Mouse (Mus musculus): ENCODE results near the gene Ehd1. TPM values are rescaled to one million over a fixed set of nuclear protein-coding genes. Genes with fewer than 3 reads are reported as not detected.
A peak's percentile ranks its signal among the peaks of the same experiment; 100 is the strongest.
"Not testable (repeated sequence)": the region's sequence is repeated elsewhere in the genome, so short reads cannot be mapped to it uniquely, and the experiment has no call there.

Ehd1 gene
- polyA plus RNA-seq, 1 experiment from 2014 or later, result 81.6 TPM

DNA sequence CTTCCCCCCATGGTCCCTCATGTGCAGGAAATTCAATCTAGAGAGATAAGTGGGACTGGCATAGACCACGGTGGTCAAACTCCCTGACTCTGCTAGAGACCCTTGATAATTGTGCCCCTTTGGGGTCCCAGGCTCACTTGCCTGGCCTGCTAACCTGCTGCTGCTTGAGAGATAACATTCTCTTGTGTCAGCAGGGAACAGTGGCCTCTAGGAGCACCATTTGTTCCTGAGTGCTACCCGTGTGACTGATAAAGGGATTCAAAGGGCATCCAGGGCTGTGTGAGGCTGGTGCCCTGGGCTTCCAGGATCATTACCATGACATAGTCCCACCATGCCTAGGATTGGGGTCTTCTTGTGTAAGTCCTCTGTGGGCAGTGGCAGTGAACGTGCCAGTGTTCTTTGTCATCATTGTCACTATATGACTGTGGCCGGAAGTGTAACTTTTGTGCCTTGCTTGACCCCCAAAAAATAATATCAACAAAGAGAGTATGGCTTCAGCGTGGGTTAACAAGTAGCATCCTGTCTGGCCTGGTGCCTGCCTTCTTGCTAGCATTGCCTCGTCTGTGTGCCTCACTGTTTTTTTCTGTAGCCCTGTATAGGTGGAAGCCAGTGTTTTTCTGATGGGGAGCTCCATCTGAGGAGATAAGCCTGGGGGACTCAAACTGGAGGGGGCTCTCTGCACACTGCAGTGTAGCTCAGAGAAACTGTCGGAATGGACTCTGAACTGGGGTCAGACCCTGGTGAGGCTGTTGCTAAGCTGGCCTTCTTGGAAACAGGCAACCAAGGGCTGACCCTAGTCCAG is 9.3 kb downstream of the Ehd1 start:
- Histone ChIP-seq H3K4me1 (peaks cover 10% of the 10 kb centered on the region; the same call in 1 of the 2 replicates), H3K27ac (replicated peaks) (peak overlapping the region; percentile 1; the same call in 1 of the 2 replicates), H3K36me3 (peaks cover 92% of the 10 kb centered on the region), H3K4me3 (no peak overlapping the region), H3K27me3 (ENCODE audit: low read depth, poor library complexity, severe bottlenecking) (no peaks in the 10 kb centered on the region), H3K9me3 (replicated peaks) (no peaks in the 10 kb centered on the region)
- DNase-seq (ENCODE audit: low spot score), result no peak
- 84% methylated on average over 7 of the region's 7 CpGs for WGBS

DNA sequence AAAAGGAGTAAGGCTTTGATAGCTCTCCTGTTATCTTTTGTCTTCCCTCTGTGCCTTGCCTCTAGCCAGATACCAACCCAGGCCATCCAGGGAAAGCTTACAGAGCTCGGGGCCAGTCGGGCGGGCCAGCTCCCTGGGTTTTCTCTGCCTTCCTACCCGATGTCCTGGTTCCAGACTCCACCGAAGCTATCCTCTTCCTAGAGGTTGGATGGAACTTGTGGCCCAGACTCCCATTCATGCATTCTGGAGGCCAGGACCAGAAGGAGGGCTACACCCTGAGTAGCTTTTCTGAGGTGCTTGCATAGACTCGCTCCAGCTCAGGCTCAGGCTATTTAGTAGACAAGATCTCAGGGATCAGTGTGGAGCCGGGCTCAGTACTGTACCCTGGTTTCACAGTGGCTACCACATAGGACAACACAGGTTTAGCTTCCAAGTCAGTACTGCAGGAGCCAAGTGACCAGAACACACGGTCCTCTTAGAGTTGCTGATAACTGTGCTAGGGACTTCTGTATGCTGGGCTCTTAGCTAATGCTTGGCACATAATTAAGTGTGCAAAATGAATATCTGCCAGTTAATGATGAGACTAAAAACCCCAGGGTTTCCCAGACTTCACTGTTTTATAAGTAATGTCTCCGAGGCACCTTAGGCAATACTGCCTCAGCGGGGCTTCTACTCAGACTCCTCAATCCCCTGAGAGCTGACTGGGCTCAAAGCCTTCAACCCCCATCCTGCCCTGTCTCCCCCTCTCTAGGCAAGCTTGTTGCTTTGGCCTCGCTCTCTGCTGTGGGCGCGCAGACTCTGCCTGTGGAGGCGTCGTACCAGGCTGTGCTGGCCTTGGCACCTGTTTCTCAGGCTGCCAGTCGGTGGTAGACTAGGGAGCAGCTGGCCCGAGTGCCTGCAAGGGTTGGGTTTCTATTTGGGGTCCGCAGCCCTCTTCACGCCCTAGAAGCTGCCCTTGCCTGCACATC is 10.2 kb downstream of the Ehd1 start:
- H3K36me3 ChIP-seq, result peaks cover 92% of the 10 kb centered on the region
- H3K4me3 ChIP-seq, result no peak overlapping the region
- no peaks in the 10 kb centered on the region for H3K9me3 ChIP-seq (replicated peaks)
- H3K27ac ChIP-seq (replicated peaks), result peak overlapping the region; percentile 57
- H3K4me1 ChIP-seq, result peaks cover 16% of the 10 kb centered on the region; the same call in 1 of the 2 replicates
- H3K27me3 ChIP-seq (ENCODE audit: low read depth, poor library complexity, severe bottlenecking), result no peaks in the 10 kb centered on the region
- WGBS, result 94% methylated on average over 19 of the region's 19 CpGs
- DNase-seq (ENCODE audit: low spot score), result no peak

DNA sequence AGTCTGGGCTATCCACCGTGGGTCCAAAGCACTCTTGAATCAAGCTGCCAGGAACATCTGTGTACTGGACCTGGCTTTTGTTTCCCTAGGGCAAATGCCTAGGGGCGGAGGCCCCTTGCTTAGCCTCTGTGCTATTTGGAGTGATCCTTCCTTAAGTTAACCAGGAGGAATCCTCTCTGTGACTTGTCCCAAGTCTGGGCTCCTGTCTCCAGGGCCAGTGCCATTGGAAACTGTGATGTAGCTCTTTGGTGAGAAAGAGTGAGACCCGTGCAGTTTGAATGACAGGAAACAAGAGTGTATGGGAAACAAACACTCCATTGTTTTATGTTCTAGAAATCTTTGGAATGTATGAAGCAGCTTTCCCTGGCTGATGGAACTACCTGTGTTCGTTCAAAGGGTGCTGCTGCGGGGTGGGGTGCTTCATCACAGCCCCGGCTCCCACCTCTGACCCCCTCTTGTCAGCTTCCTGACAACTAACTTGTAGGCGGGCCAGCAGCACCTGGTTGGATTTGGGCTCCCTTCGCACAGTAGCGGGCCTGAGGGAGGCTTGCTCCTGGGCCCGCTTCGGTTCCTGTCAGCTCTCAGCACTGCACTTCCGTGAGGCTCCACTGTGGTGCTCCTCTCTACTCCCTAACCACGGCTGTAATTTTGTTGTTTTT is 11.8 kb downstream of the Ehd1 start:
- WGBS, result 87% methylated on average over 13 of the region's 13 CpGs
- peaks cover 92% of the 10 kb centered on the region for H3K36me3 ChIP-seq

DNA sequence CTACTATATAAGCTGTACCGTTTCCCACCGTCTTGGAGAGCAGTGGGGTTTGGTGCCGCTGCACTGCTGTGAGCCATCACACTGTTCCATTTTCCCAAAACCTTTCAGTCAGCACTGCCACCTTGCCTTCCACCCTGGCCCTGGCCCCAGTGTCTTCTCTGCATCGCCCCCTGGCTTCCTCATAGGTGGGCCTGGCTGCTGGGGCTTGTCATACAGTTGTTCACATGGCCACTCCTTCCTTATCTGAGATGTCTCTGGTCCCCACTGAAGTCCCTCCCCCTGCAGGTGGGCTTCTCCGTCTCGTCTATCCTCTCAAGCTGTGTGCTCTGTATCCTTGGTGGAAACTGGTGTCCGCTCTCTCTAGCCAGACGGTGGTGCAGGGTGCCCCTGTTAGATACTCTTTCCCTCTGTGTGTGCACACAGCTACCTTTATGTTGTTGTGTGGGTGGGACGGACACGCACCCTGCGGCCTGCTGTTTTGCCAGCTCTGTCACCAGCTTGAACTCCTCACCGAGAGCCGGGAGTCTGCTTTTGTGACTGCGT is 13.2 kb downstream of the Ehd1 start:
- WGBS, result 92% methylated on average over 14 of the region's 14 CpGs
- DNase-seq (ENCODE audit: low spot score), result no peak
- Histone ChIP-seq H3K27ac (replicated peaks) (no peak overlapping the region), H3K4me3 (no peak overlapping the region), H3K27me3 (ENCODE audit: low read depth, poor library complexity, severe bottlenecking) (no peaks in the 10 kb centered on the region), H3K9me3 (replicated peaks) (no peaks in the 10 kb centered on the region), H3K36me3 (peaks cover 92% of the 10 kb centered on the region), H3K4me1 (peaks cover 16% of the 10 kb centered on the region; the same call in 1 of the 2 replicates)

More for the DNA sequence above, 11.8 kb downstream of the Ehd1 start:
- H3K4me3 ChIP-seq, result no peak overlapping the region
- no peak for DNase-seq (ENCODE audit: low spot score)
- no peaks in the 10 kb centered on the region for H3K9me3 ChIP-seq (replicated peaks)
- 0 out of 2 replicates have a peak overlapping the region, but pooled peaks have one; percentile 17 for H3K27ac ChIP-seq (replicated peaks)
- no peaks in the 10 kb centered on the region for H3K27me3 ChIP-seq (ENCODE audit: low read depth, poor library complexity, severe bottlenecking)
- peaks cover 16% of the 10 kb centered on the region; the same call in 1 of the 2 replicates for H3K4me1 ChIP-seq

DNA sequence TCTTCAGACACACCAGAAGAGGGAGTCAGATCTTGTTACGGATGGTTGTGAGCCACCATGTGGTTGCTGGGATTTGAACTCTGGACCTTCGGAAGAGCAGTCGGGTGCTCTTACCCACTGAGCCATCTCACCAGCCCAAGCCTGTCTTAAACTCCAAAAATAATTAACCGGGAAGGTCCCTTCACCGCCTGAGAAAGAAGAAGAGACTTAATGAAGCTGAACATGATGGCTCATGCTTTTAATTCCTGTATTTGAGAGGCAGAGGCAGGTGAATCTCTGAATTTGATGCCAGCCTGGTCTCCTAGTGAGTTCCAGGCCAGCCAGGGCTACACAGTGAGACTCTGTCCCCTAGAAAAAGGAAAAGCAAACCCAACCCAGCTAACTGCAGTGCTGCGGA is 14.2 kb downstream of the Ehd1 start:
- Histone ChIP-seq H3K27ac (replicated peaks) (0 out of 2 replicates have a peak overlapping the region, but pooled peaks have one; percentile 63), H3K36me3 (peaks cover 92% of the 10 kb centered on the region), H3K4me3 (0 out of 2 replicates have a peak overlapping the region, but pooled peaks have one; percentile 7), H3K4me1 (peaks cover 16% of the 10 kb centered on the region; the same call in 1 of the 2 replicates)
- DNase-seq (ENCODE audit: low spot score); H3K27me3 ChIP-seq (ENCODE audit: low read depth, poor library complexity, severe bottlenecking); H3K9me3 ChIP-seq (replicated peaks): not testable (repeated sequence)
- 91% methylated on average over 5 of the region's 6 CpGs for WGBS

DNA sequence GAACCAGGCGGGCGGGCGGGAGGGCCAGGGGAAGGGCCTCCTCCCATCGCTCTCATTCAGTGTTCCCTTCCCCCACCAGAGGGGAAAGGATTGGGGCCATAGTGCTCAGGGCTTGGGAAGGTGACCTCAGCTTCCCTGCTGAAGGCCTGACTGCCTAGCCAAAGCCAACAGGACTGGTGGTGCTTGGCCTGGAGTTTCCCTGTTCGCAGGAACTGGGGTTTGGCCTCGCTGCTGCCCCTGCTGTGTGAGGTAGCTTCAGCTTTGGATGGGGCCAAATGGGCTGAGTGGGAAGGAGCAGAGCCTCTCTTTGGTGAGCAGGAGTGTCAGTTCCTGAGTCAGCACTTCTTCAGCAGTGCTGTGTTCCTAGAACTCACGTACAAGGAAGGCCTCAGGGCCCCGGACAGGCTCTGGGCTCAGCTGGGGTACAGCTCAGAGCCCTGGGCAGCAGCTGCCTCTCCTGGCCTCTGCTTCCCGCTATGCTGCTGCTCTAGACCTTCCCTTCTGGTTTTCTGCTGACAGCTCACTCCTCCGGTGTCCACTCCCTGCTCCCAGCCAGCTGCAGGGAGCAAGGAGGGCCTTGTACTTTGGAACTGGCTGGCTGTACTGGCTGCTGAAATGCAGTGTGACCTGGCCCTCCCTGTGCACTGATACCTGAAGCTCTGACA is 14.7 kb downstream of the Ehd1 start:
- Histone ChIP-seq H3K27me3 (ENCODE audit: low read depth, poor library complexity, severe bottlenecking) (no peaks in the 10 kb centered on the region), H3K4me1 (peaks cover 16% of the 10 kb centered on the region; the same call in 1 of the 2 replicates), H3K4me3 (0 out of 2 replicates have a peak overlapping the region, but pooled peaks have one; percentile 7), H3K9me3 (replicated peaks) (no peaks in the 10 kb centered on the region), H3K36me3 (peaks cover 92% of the 10 kb centered on the region), H3K27ac (replicated peaks) (peak overlapping the region; percentile 63; the same call in 1 of the 2 replicates)
- WGBS, result 85% methylated on average over 10 of the region's 10 CpGs
- no peak for DNase-seq (ENCODE audit: low spot score)

DNA sequence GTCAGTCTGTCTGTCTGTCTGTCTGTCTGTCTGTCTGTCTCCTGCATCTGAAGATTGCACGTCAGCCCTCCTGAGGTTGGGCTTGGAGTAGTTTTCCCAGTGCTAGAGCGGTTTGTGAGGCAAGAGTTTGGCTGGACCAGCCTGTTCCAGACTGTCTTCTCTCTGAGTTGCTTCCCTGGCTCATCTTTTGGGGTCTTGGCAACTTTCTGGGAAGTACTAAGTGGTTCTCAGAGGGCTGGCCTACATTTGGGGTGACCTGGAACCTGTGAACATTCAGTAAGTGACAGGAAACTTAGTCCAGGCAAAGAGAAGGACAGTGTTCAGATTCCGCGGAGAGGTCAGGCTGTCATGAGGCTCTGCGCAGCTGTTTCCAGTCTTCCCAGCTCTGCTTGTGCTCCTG is 15.7 kb downstream of the Ehd1 start:
- DNase-seq (ENCODE audit: low spot score), result no peak
- H3K36me3 ChIP-seq, result peaks cover 92% of the 10 kb centered on the region
- no peaks in the 10 kb centered on the region for H3K27me3 ChIP-seq (ENCODE audit: low read depth, poor library complexity, severe bottlenecking)
- no peak overlapping the region for H3K27ac ChIP-seq (replicated peaks)
- 91% methylated on average over 5 of the region's 5 CpGs for whole genome bisulfite sequencing
- no peak overlapping the region for H3K4me3 ChIP-seq
- H3K4me1 ChIP-seq, result peaks cover 12% of the 10 kb centered on the region; the same call in 1 of the 2 replicates
- no peaks in the 10 kb centered on the region for H3K9me3 ChIP-seq (replicated peaks)

DNA sequence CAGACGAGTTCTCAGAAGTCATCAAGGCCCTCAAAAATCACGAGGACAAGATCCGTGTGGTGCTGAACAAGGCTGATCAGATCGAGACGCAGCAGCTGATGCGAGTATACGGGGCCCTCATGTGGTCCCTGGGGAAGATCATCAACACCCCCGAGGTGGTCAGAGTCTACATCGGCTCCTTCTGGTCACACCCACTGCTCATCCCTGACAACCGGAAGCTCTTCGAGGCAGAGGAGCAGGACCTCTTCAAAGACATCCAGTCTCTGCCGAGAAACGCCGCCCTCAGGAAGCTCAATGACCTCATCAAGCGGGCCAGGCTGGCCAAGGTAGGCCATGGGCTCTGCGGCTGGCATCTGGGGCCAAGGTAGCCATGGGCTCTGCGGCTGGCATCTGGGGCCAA is 17.8 kb downstream of the Ehd1 start:
- Histone ChIP-seq H3K4me3 (no peak overlapping the region), H3K27me3 (ENCODE audit: low read depth, poor library complexity, severe bottlenecking) (no peaks in the 10 kb centered on the region), H3K9me3 (replicated peaks) (no peaks in the 10 kb centered on the region), H3K27ac (replicated peaks) (no peak overlapping the region), H3K4me1 (0 out of 2 replicates have a peak, but pooled peaks cover 6% of the 10 kb centered on the region), H3K36me3 (peaks cover 97% of the 10 kb centered on the region)
- DNase-seq (ENCODE audit: low spot score), result no peak
- 94% methylated on average over 17 of the region's 17 CpGs for WGBS

DNA sequence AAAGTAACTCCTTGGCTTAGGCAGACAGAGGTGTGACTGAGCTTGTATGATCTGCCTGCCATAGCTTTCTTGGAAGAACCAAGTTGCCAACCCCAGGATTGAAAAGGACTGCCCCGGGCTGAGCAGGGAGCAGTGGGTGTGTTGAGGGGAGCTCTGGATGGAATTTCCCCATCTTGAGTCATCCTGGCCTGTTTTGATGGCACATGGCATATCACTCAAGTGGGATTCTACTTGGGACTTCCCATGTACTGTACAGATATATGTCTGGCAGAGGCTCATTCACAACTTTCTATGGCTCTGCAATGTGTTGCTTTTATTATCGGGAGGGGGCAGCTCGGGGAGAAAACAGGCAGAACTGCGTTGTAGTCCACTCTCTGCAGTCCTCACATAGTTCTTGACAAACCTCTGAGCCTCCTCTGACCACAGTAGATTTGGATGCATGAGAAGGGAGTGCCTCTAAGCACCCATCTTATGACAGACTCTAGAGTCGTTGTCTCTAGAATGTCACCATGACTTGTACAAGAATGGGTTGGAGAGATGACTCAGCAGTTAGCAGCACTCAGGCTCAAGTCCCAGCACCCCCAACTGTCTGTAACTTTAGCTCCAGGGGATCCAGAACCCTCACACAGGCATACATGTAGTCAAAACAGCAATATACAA is 20.2 kb downstream of the Ehd1 start:
- WGBS, result 89% methylated on average over 5 of the region's 5 CpGs
- DNase-seq (ENCODE audit: low spot score), result no peak
- Histone ChIP-seq H3K27me3 (ENCODE audit: low read depth, poor library complexity, severe bottlenecking) (no peaks in the 10 kb centered on the region), H3K4me1 (peaks cover 6% of the 10 kb centered on the region), H3K27ac (replicated peaks) (no peak overlapping the region), H3K4me3 (no peak overlapping the region), H3K36me3 (peaks cover 92% of the 10 kb centered on the region), H3K9me3 (replicated peaks) (no peaks in the 10 kb centered on the region)

DNA sequence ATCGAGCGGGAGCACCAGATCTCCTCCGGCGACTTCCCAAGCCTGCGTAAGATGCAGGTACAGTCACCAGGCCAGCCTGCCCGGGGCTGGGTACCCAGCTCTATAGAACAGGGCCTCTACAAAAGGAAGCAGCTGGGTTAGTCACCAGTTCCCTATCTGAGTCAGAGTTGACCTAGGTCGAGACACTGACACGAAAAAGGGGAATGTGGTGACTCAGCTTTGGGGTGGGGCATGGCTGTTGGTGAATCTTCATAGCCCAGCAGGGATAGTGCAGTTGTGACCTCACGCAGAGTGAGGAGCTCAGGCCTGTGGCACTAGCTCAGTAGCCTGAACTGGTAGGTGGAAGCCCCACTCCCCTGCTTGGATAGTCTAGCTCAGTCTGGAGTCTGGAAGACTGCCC is 21.1 kb downstream of the Ehd1 start:
- peaks cover 82% of the 10 kb centered on the region for H3K36me3 ChIP-seq
- no peaks in the 10 kb centered on the region for H3K9me3 ChIP-seq (replicated peaks)
- H3K27ac ChIP-seq (replicated peaks), result no peak overlapping the region
- 93% methylated on average over 9 of the region's 9 CpGs for whole genome bisulfite sequencing
- no peak for DNase-seq (ENCODE audit: low spot score)
- no peak overlapping the region for H3K4me3 ChIP-seq
- H3K27me3 ChIP-seq (ENCODE audit: low read depth, poor library complexity, severe bottlenecking), result no peaks in the 10 kb centered on the region
- peaks cover 8% of the 10 kb centered on the region for H3K4me1 ChIP-seq

DNA sequence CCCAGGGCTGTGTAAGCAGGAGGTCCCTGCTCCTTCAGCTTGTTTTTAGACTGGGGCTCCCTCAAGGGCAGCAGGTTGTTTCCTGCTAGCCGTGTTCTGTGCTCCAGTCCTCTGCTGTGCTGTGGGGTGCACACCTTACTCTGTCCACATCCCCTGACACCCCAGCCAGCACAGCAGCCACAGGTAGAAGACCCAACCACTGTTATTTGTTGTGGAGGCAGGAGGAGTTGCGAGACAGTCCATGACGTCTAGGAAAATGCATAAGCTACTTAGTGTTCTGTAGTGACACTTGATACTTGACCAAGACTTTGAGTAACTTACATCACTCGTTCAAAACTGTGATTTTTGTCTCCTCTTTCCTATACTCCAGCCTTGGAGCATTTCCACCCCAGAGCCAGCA is 22.5 kb downstream of the Ehd1 start:
- WGBS, result 84% methylated on average over 4 of the region's 4 CpGs
- Histone ChIP-seq H3K9me3 (replicated peaks) (no peaks in the 10 kb centered on the region), H3K36me3 (peaks cover 68% of the 10 kb centered on the region), H3K27ac (replicated peaks) (no peak overlapping the region), H3K4me1 (peaks cover 9% of the 10 kb centered on the region), H3K27me3 (ENCODE audit: low read depth, poor library complexity, severe bottlenecking) (no peaks in the 10 kb centered on the region), H3K4me3 (no peak overlapping the region)
- no peak for DNase-seq (ENCODE audit: low spot score)
